Mouse (Mus musculus): ENCODE data around the gene Tvp23a. TPM values are rescaled to one million over a fixed set of nuclear protein-coding genes. Genes with fewer than 3 reads are reported as not detected.

Tvp23a gene
- polyA plus RNA-seq, 1 experiment from 2014 or later: 11.4 TPM

GRCm38 (mm10) chr16:10420447-10421054, 26.6 kb downstream of the Tvp23a start:
- Histone ChIP-seq H3K9ac (no peak overlapping the region), H3K36me3 (ENCODE audit: insufficient read depth) (peaks cover 86% of the 10 kb centered on the region)
- 92% methylated on average over 9 of the region's 9 CpGs for WGBS

GRCm38 (mm10) chr16:10417723-10418259, 29.4 kb downstream of the Tvp23a start:
- no peak overlapping the region for H3K4me3 ChIP-seq (ENCODE audit: low read depth, low read length)
- no peaks in the 10 kb centered on the region for H3K4me1 ChIP-seq (ENCODE audit: insufficient read depth)
- no peak overlapping the region for H3K27ac ChIP-seq (ENCODE audit: low read depth)
- H3K9me3 ChIP-seq (ENCODE audit: low read depth, low read length): no peaks in the 10 kb centered on the region
- DNase-seq (no peak), ATAC-seq (ENCODE audit: insufficient read depth) (no peak)
- H3K27me3 ChIP-seq (ENCODE audit: insufficient read depth, low read length): no peaks in the 10 kb centered on the region
- peaks cover 86% of the 10 kb centered on the region for H3K36me3 ChIP-seq (ENCODE audit: insufficient read depth)
- H3K4me2 ChIP-seq: no peak overlapping the region
- no peak for TF ChIP-seq CTCF (IDR thresholded peaks at IDR 0.05; ENCODE audit: low read depth)
- 89% methylated on average over 9 of the region's 9 CpGs for WGBS
- no peak overlapping the region for H3K9ac ChIP-seq

More at GRCm38 (mm10) chr16:10420447-10421054, 26.6 kb downstream of the Tvp23a start:
- DNase-seq (no peak), ATAC-seq (ENCODE audit: insufficient read depth) (no peak)
- Histone ChIP-seq H3K9me3 (ENCODE audit: low read depth, low read length) (no peaks in the 10 kb centered on the region), H3K27ac (ENCODE audit: low read depth) (no peak overlapping the region), H3K4me3 (ENCODE audit: low read depth, low read length) (no peak overlapping the region), H3K4me1 (ENCODE audit: insufficient read depth) (no peaks in the 10 kb centered on the region), H3K27me3 (ENCODE audit: insufficient read depth, low read length) (no peaks in the 10 kb centered on the region), H3K4me2 (no peak overlapping the region)
- no peak for TF ChIP-seq CTCF (IDR thresholded peaks at IDR 0.05; ENCODE audit: low read depth)

GRCm38 (mm10) chr16:10416866-10417265, 30.3 kb downstream of the Tvp23a start:
- DNase-seq: no peak
- WGBS: 91% methylated on average over 4 of the region's 4 CpGs
- ATAC-seq (ENCODE audit: insufficient read depth): no peak
- Histone ChIP-seq H3K27me3 (ENCODE audit: insufficient read depth, low read length) (no peaks in the 10 kb centered on the region), H3K4me3 (ENCODE audit: low read depth, low read length) (no peak overlapping the region), H3K4me2 (no peak overlapping the region), H3K27ac (ENCODE audit: low read depth) (no peak overlapping the region), H3K36me3 (ENCODE audit: insufficient read depth) (peaks cover 76% of the 10 kb centered on the region), H3K9ac (no peak overlapping the region), H3K9me3 (ENCODE audit: low read depth, low read length) (no peaks in the 10 kb centered on the region), H3K4me1 (ENCODE audit: insufficient read depth) (no peaks in the 10 kb centered on the region)
- TF ChIP-seq CTCF (IDR thresholded peaks at IDR 0.05; ENCODE audit: low read depth): peak; percentile 58

GRCm38 (mm10) chr16:10415976-10416375, 31.2 kb downstream of the Tvp23a start:
- WGBS: 78% methylated on average over 6 of the region's 6 CpGs
- H3K4me1 ChIP-seq (ENCODE audit: insufficient read depth): no peaks in the 10 kb centered on the region; the same call in 1 of the 2 replicates

GRCm38 (mm10) chr16:10411764-10412746, 35.1 kb downstream of the Tvp23a start, which contains the start of gene Nubp1:
Nubp1 (plus strand) TSS chr16:10411948.
- Histone ChIP-seq H3K27ac (ENCODE audit: low read depth) (peak within 1 kb of the TSS; percentile 96), H3K27me3 (ENCODE audit: insufficient read depth, low read length) (no peaks in the 10 kb centered on the region), H3K4me3 (ENCODE audit: low read depth, low read length) (peak within 1 kb of the TSS; percentile 69), H3K4me1 (ENCODE audit: insufficient read depth) (no peaks in the 10 kb centered on the region; the same call in 1 of the 2 replicates), H3K9ac (peak within 1 kb of the TSS; percentile 70), H3K9me3 (ENCODE audit: low read depth, low read length) (no peaks in the 10 kb centered on the region), H3K36me3 (ENCODE audit: insufficient read depth) (peaks cover 39% of the 10 kb centered on the region), H3K4me2 (peak within 1 kb of the TSS; percentile 82)
- ATAC-seq (ENCODE audit: insufficient read depth) (peak; percentile 97), DNase-seq (peak; percentile 98)
- no peak for TF ChIP-seq CTCF (IDR thresholded peaks at IDR 0.05; ENCODE audit: low read depth)
- WGBS: 2% methylated on average over 56 of the region's 56 CpGs

More at GRCm38 (mm10) chr16:10415976-10416375, 31.2 kb downstream of the Tvp23a start:
- Histone ChIP-seq H3K4me2 (no peak overlapping the region), H3K9ac (no peak overlapping the region), H3K4me3 (ENCODE audit: low read depth, low read length) (no peak overlapping the region), H3K9me3 (ENCODE audit: low read depth, low read length) (no peaks in the 10 kb centered on the region), H3K27me3 (ENCODE audit: insufficient read depth, low read length) (no peaks in the 10 kb centered on the region), H3K27ac (ENCODE audit: low read depth) (no peak overlapping the region), H3K36me3 (ENCODE audit: insufficient read depth) (peaks cover 68% of the 10 kb centered on the region)
- peak; percentile 51 for TF ChIP-seq CTCF (IDR thresholded peaks at IDR 0.05; ENCODE audit: low read depth)
- DNase-seq (peak; percentile 27), ATAC-seq (ENCODE audit: insufficient read depth) (no peak)

- WGBS: 25% methylated on average over 7 of the region's 7 CpGs
- Histone ChIP-seq H3K4me2 (no peak overlapping the region), H3K9ac (no peak overlapping the region), H3K27me3 (ENCODE audit: insufficient read depth, low read length) (no peaks in the 10 kb centered on the region; the same call in 1 of the 2 replicates), H3K9me3 (ENCODE audit: low read depth, low read length) (no peaks in the 10 kb centered on the region), H3K4me1 (ENCODE audit: insufficient read depth) (no peaks in the 10 kb centered on the region), H3K27ac (ENCODE audit: low read depth) (no peak overlapping the region), H3K4me3 (ENCODE audit: low read depth, low read length) (no peak overlapping the region), H3K36me3 (ENCODE audit: insufficient read depth) (no peaks in the 10 kb centered on the region)
- peak; percentile 90 for DNase-seq
- peak; percentile 95 for TF ChIP-seq CTCF (IDR thresholded peaks at IDR 0.05; ENCODE audit: low read depth)
- ATAC-seq (ENCODE audit: insufficient read depth): peak; percentile 31; the same call in 1 of the 2 replicates
Measured at GRCm38 (mm10) chr16:10399160-10399559, 48.0 kb downstream of the Tvp23a start.

Data from lung, embryonic 14.5 days (tissue).